Mouse (Mus musculus) neutrophil, adult 83 days (primary cell): ENCODE results near the gene Il20. TPM values are rescaled to one million over a fixed set of nuclear protein-coding genes. Genes with fewer than 3 reads are reported as not detected.

Source experiments
- total RNA-seq, 2 experiments: library from RNA; stranded (reverse); gene quantifications; one replicate each; pipeline ENCODE4 v1.2.4; 2023

Gene Il20
- total RNA-seq: not detected

GRCm38 (mm10) chr1:130911401-130912010 lies at the start of gene Il20:
Il20 (minus strand) TSS chr1:130911451.

GRCm38 (mm10) chr1:130940065-130940687 lies 28.9 kb upstream of the Il20 start, which contains the start of gene Il19:
Il19 (minus strand) TSS chr1:130940115.

GRCm38 (mm10) chr1:130887354-130887753 lies 23.9 kb downstream of the Il20 start, which contains the start of gene Il24:
Il24 (minus strand) TSS chr1:130887454.

GRCm38 (mm10) chr1:130865541-130866221 lies 45.6 kb downstream of the Il20 start, which contains the start of gene Fcmr:
Fcmr (plus strand) TSS chr1:130865669.

Other genes with a start within 250 kb of the Il20 start
- not detected for gene C4bp, start 249.8 kb downstream of the Il20 start, total RNA-seq
- not detected for gene Gm29427, start 195.7 kb downstream of the Il20 start, total RNA-seq
- gene Yod1, start 194.1 kb downstream of the Il20 start, total RNA-seq: 1 to 10 TPM; 9.0 to 9.1 TPM
- 10 to 100 TPM; 18.6 to 20.9 TPM for gene Pfkfb2, start 182.2 kb downstream of the Il20 start, total RNA-seq
- gene AA986860, start 179.5 kb downstream of the Il20 start, total RNA-seq: under 1 TPM; 0.40 to 0.90 TPM
- not detected for gene Fcamr, start 110.5 kb downstream of the Il20 start, total RNA-seq
- not detected for gene Pigr, start 84.8 kb downstream of the Il20 start, total RNA-seq
- gene Fcmr, start 45.8 kb downstream of the Il20 start, total RNA-seq: 1 to 10 TPM; 1.1 to 1.7 TPM
- gene Il24, start 24.0 kb downstream of the Il20 start, total RNA-seq: not detected
- not detected for gene Il19, start 28.7 kb upstream of the Il20 start, total RNA-seq
- gene Il10, start 108.4 kb upstream of the Il20 start, total RNA-seq: not detected
- 100 to 1,000 TPM; 194 to 213 TPM for gene Mapkapk2, start 186.4 kb upstream of the Il20 start, total RNA-seq
- 1 to 10 TPM; 6.7 to 9.8 TPM for gene Dyrk3, start 226.9 kb upstream of the Il20 start, total RNA-seq
- 10 to 100 TPM; 19.7 to 21.7 TPM for gene Eif2d, start 241.7 kb upstream of the Il20 start, total RNA-seq